Mouse (Mus musculus): ENCODE results near the gene Adamts20.

DNA sequence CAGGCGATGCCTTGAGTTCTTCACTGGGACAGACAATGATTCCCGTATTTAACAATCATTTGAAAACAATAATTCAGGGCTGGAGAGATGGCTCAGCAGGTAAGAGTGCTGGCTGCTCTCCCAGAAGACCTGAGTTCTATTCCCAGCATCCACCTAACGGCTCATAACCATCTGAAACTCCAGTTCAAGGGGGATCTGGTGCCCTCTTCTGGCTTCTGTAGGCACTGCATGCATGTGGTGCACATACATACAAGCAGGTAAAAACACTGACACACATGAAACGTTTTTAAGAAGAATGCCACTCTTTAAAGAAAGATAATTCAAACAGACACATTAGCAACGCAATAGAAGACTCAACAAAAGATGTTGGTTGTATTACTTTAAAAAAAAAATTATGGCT, 120.9 kb downstream of the Adamts20 start:
- TF ChIP-seq CTCF (IDR thresholded peaks at IDR 0.05; ENCODE audit: borderline replicate concordance, extremely low read depth, insufficient read depth, insufficient read length): peak; percentile 14; the same call in 1 of the 2 replicates
- TF ChIP-seq POLR2A (IDR thresholded peaks at IDR 0.05; ENCODE audit: borderline replicate concordance, extremely low read depth, insufficient read depth, insufficient read length, poor library complexity, severe bottlenecking): no peak
